Mouse (Mus musculus) liver, adult 2 months (tissue): ENCODE data around the gene Cwh43.

Source experiments
- CTCF ChIP-seq: fragments of 200-500 bp; IDR thresholded peaks from 2 replicates; pipeline ENCODE4 v1.5.1; 2011; ENCODE audit warnings: low read depth, low read length, control low read depth
- POLR2A ChIP-seq: fragments of 200-500 bp; IDR thresholded peaks from 2 replicates; pipeline ENCODE4 v1.6.1; 2011; ENCODE audit warnings: low read length, control low read depth; ENCODE audit not compliant: insufficient read depth; ENCODE audit errors: extremely low read depth

GRCm38 (mm10) chr5:73376041-73376440 is 29.8 kb upstream of the Cwh43 start:
- TF ChIP-seq CTCF (no peak), POLR2A (no peak)
